24 mouse cellular contexts compared by ENCODE assay signal in the genomic region with DNA sequence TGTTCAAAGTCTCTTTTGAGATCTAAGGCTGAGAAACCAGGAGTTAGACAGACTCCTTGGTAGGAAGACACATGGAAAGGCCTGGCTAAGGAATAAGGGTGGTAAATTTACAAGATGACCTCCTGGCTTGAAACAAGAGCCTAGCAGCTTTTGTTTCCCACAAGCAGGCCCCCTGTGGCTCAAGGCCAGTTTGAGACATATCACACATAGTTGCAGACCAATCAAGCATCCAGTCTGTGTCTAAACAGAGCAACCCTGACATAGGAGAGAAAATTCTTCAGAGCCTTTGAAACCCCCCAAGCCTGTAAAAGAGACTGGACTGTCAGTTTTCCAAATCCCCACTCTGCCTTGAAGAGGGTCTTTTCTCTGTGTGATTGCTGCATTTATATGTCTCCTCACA. TPM values are rescaled to one million over a fixed set of nuclear protein-coding genes. Genes with fewer than 3 reads are reported as not detected.
DNase-seq lines count a peak whose midpoint lies in the region; ATAC-seq and TF ChIP-seq lines count a peak whose summit lies in the region.
"Had no signal": no experiment of that assay in that cellular context is flagged by ENCODE, and none has a peak within 500 bp of the region (broad histone marks: within the 10 kb centered on the region; RNA-seq: fewer than 3 reads in every experiment).

No protein-coding gene starts in this region.

- POLR2A ChIA-PET in Patski (lab: Charles Lee): no interaction called here

- peak; percentile 29 for DNase-seq in kidney, adult 2 months
- DNase-seq in Patski (ENCODE audit: low read depth, low spot score) (no peak), liver (no peak)
- peak; percentile 17 to 53 for DNase-seq in kidney, postnatal 4 days
- DNase-seq: adrenal gland, postnatal 10 days; cerebellum, adult 9-10 months; gastrocnemius, adult 2 months; gastrocnemius, postnatal 36 days; lung, postnatal 36 days; thymus, postnatal 4 days had no signal

- H3K27ac ChIP-seq in kidney, adult 2 months (ENCODE audit: insufficient read depth, low read depth, low read length): no peak overlapping the region
- no peak overlapping the region for H3K27ac ChIP-seq in kidney, embryonic 14.5 days (ENCODE audit: low read depth, low read length)
- H3K27ac ChIP-seq in kidney, embryonic 15.5 days: no peak overlapping the region
- H3K27ac ChIP-seq: embryonic facial prominence, embryonic 13.5 days; forebrain, embryonic 10.5 days; forebrain, embryonic 15.5 days; gastrocnemius, adult 2 months; heart, embryonic 15.5 days; hindbrain, postnatal 0 days; intestine, embryonic 15.5 days; liver, embryonic 15.5 days; lung, embryonic 15.5 days; neural tube, embryonic 12.5 days had no signal

- H3K9me3 ChIP-seq in kidney, embryonic 14.5 days (ENCODE audit: control insufficient read depth, low read length): no peaks in the 10 kb centered on the region
- no peaks in the 10 kb centered on the region for H3K9me3 ChIP-seq in kidney, embryonic 15.5 days (replicated peaks)
- H3K9me3 ChIP-seq: embryonic facial prominence, embryonic 13.5 days; forebrain, embryonic 10.5 days; forebrain, embryonic 15.5 days; heart, embryonic 15.5 days; intestine, embryonic 15.5 days; liver, embryonic 15.5 days; lung, embryonic 15.5 days; neural tube, embryonic 12.5 days had no signal

- no peak overlapping the region for H3K4me2 ChIP-seq in kidney, embryonic 14.5 days (replicated peaks; ENCODE audit: low read depth, low read length)
- H3K4me2 ChIP-seq in kidney, embryonic 15.5 days: no peak overlapping the region
- H3K4me2 ChIP-seq: embryonic facial prominence, embryonic 13.5 days; forebrain, embryonic 15.5 days; heart, embryonic 15.5 days; intestine, embryonic 15.5 days; liver, embryonic 15.5 days; lung, embryonic 15.5 days; midbrain, embryonic 11.5 days; neural tube, embryonic 12.5 days had no signal

- no peak for TF ChIP-seq CTCF in kidney, adult 2 months (conservative IDR thresholded peaks at IDR 0.05; ENCODE audit: insufficient read depth, insufficient read length, low read depth, low read length)
- no peak for TF ChIP-seq CTCF in Patski (IDR thresholded peaks at IDR 0.05)

- no peaks in the 10 kb centered on the region for H3K27me3 ChIP-seq in kidney, adult 2 months (replicated peaks; ENCODE audit: control insufficient read depth, insufficient read depth, low read length)
- no peaks in the 10 kb centered on the region for H3K27me3 ChIP-seq in kidney, embryonic 14.5 days (ENCODE audit: control insufficient read depth, insufficient read depth, low read length)
- no peaks in the 10 kb centered on the region for H3K27me3 ChIP-seq in Patski
- no peaks in the 10 kb centered on the region for H3K27me3 ChIP-seq in kidney, embryonic 15.5 days
- H3K27me3 ChIP-seq: embryonic facial prominence, embryonic 13.5 days; forebrain, embryonic 15.5 days; heart, embryonic 15.5 days; intestine, embryonic 15.5 days; liver, embryonic 15.5 days; lung, embryonic 15.5 days; neural tube, embryonic 12.5 days had no signal

- TF ChIP-seq POLR2A in kidney, adult 2 months (IDR thresholded peaks at IDR 0.05; ENCODE audit: low read depth, low read length): no peak

- no peak overlapping the region for H3K4me3 ChIP-seq in kidney, adult 2 months (ENCODE audit: insufficient read depth, low read depth, low read length)
- H3K4me3 ChIP-seq in kidney, embryonic 14.5 days (ENCODE audit: low read length): no peak overlapping the region
- H3K4me3 ChIP-seq in kidney, embryonic 15.5 days (replicated peaks): no peak overlapping the region
- H3K4me3 ChIP-seq: embryonic facial prominence, embryonic 13.5 days; forebrain, embryonic 10.5 days; forebrain, embryonic 15.5 days; gastrocnemius, adult 2 months; heart, embryonic 15.5 days; intestine, embryonic 15.5 days; liver, embryonic 15.5 days; lung, embryonic 15.5 days; myocyte; neural tube, embryonic 12.5 days had no signal

- in situ Hi-C loops in Patski (cut with MboI; ENCODE audit: low pct_unique_long_range_greater_than_20kb): loop anchor here (10.0 kb wide), 1 partner anchor 238 kb away; a partner anchor contains a TSS

- no peak overlapping the region for H3K9ac ChIP-seq in kidney, embryonic 14.5 days (ENCODE audit: low read depth, low read length)
- no peak overlapping the region for H3K9ac ChIP-seq in kidney, embryonic 15.5 days
- H3K9ac ChIP-seq: embryonic facial prominence, embryonic 13.5 days; forebrain, embryonic 15.5 days; heart, embryonic 15.5 days; intestine, embryonic 15.5 days; liver, embryonic 15.5 days; lung, embryonic 15.5 days; neural tube, embryonic 12.5 days had no signal

- CTCF ChIA-PET in Patski (lab: Charles Lee): no interaction called here

- peaks cover 8% of the 10 kb centered on the region; the same call in 1 of the 2 replicates for H3K4me1 ChIP-seq in kidney, adult 2 months (ENCODE audit: control insufficient read depth, insufficient read depth, low read length)
- no peaks in the 10 kb centered on the region for H3K4me1 ChIP-seq in kidney, embryonic 14.5 days (ENCODE audit: control insufficient read depth, insufficient read depth, low read length)
- 0 out of 2 replicates have a peak, but pooled peaks cover 7% of the 10 kb centered on the region for H3K4me1 ChIP-seq in kidney, embryonic 15.5 days
- H3K4me1 ChIP-seq: embryonic facial prominence, embryonic 13.5 days; forebrain, embryonic 15.5 days; intestine, embryonic 15.5 days; liver, embryonic 15.5 days; lung, embryonic 15.5 days; neural tube, embryonic 12.5 days had no signal

- H3K36me3 ChIP-seq in kidney, adult 2 months (ENCODE audit: control insufficient read depth, insufficient read depth, low read length): no peaks in the 10 kb centered on the region
- H3K36me3 ChIP-seq in kidney, embryonic 14.5 days (ENCODE audit: control insufficient read depth, insufficient read depth, low read length): no peaks in the 10 kb centered on the region
- H3K36me3 ChIP-seq in kidney, embryonic 15.5 days: no peaks in the 10 kb centered on the region
- H3K36me3 ChIP-seq: embryonic facial prominence, embryonic 13.5 days; forebrain, embryonic 10.5 days; forebrain, embryonic 15.5 days; heart, embryonic 15.5 days; intestine, embryonic 15.5 days; liver, embryonic 15.5 days; lung, embryonic 15.5 days; neural tube, embryonic 12.5 days had no signal

- ATAC-seq in kidney, embryonic 14.5 days (ENCODE audit: low FRiP score, low TSS enrichment): no peak
- ATAC-seq in Patski: peak; percentile 91
- ATAC-seq in kidney, embryonic 15.5 days (replicated peaks; ENCODE audit: low FRiP score): peak; percentile 75; the same call in 1 of the 2 replicates
- ATAC-seq in frontal cortex, adult (ENCODE audit: low TSS enrichment): no peak
- ATAC-seq: forebrain, embryonic 15.5 days; hindbrain, postnatal 0 days; intestine, embryonic 15.5 days had no signal

RNA-seq across cellular contexts. Expression of a gene that starts 7.7 kb away (rescaled TPM):
- 7.0 and 7.3 TPM in 2 replicates for polyA plus RNA-seq in kidney, adult 2 months (2012; rRNA removed)
- polyA plus RNA-seq in kidney, embryonic 14.5 days (2014; fragmentation: Nextera tagmentation; extraction: Ambion mirVana): 11.7 and 16.2 TPM in 2 replicates
- polyA plus RNA-seq in Patski (2021): 10.3 TPM
- polyA plus RNA-seq in kidney, embryonic 15.5 days (2015; fragmentation: Nextera tagmentation; extraction: Ambion mirVana): 12.8 and 14.8 TPM in 2 replicates

Comparison
In these comparisons a context has a peak if more than half of its experiments do, and no peak if none do; other contexts are left out.
1. ATAC-seq: peak in Patski (single experiment) and kidney, embryonic 15.5 days (single experiment); none in kidney, embryonic 14.5 days (single experiment) and frontal cortex, adult (single experiment).
2. DNase-seq: peak in kidney, adult 2 months (single experiment) and kidney, postnatal 4 days (2 of 2); none in Patski (single experiment) and liver (single experiment).